Mouse (Mus musculus) myocyte (in vitro differentiated cells): ENCODE measurements at regions not wholly inside any gene's neighbourhood (a gene's known extent, or its start where the extent isn't known, plus 50 kb on each side); places are given as distances from the start of the nearest gene placed in this dataset.

Experiments
- MYOD1 ChIP-seq, 3 experiments: IDR thresholded peaks; one replicate each; pipeline ENCODE4 v1.6.1; 2011; ENCODE audit warnings: control low read depth in 2 of 3, low read depth in 2 of 3, mild to moderate bottlenecking in 2 of 3, moderate library complexity in 1 of 3; ENCODE audit not compliant: insufficient read length in 2 of 3, control insufficient read depth in 1 of 3
- POLR2A ChIP-seq: IDR thresholded peaks from one replicate; pipeline ENCODE4 v1.6.1; 2011; ENCODE audit warnings: low read depth, mild to moderate bottlenecking, control low read depth, moderate library complexity; ENCODE audit not compliant: insufficient read length
- POLR2AphosphoS2 ChIP-seq: IDR thresholded peaks from one replicate; pipeline ENCODE4 v1.6.1; 2011; ENCODE audit warnings: low read depth, control low read depth; ENCODE audit not compliant: insufficient read length
- SRF ChIP-seq: IDR thresholded peaks from one replicate; pipeline ENCODE4 v1.6.1; 2011; ENCODE audit warnings: low read depth; ENCODE audit not compliant: control insufficient read depth, insufficient read length
- USF1 ChIP-seq: IDR thresholded peaks from one replicate; pipeline ENCODE4 v1.6.1; 2011; ENCODE audit warnings: low read depth, mild to moderate bottlenecking, control low read depth, moderate library complexity

DNA sequence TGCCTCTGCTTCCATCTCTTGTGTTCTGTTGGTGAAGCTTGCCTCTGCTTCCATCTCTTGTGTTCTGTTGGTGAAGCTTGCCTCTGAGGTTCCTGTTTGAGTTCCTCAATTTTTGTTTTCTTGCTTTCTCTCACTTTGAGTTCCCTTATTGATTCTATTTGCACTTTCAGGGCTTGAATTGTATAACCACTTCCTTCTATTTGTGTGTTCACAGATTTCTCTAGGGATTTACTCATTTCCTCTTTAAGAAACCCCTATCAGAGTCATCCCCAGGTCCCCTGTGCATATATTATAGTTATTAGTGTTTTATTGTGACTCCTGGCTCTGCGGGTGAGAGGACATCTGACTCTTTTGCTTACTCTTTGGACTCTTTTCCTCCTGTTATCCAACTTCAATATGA, 144.2 kb upstream of the Dpt start:
- no peak for TF ChIP-seq POLR2A
- TF ChIP-seq MYOD1 (IDR thresholded peaks at IDR 0.05; ENCODE audit: control insufficient read depth in 1 of 3, insufficient read length in 2 of 3, low read depth in 2 of 3), result no peak
- TF ChIP-seq POLR2AphosphoS2, result no peak
- no peak for TF ChIP-seq SRF
- TF ChIP-seq USF1, result no peak
